Mouse (Mus musculus): Measurements from ENCODE around the gene Ccdc84. TPM values are rescaled to one million over a fixed set of nuclear protein-coding genes. Genes with fewer than 3 reads are reported as not detected.
A peak's percentile ranks its signal among the peaks of the same experiment; 100 is the strongest.
"Not testable (repeated sequence)": the region's sequence is repeated elsewhere in the genome, so short reads cannot be mapped to it uniquely, and the experiment has no call there.

The Ccdc84 gene
- 10 to 100 TPM; 20.3 to 27.3 TPM for polyA plus RNA-seq (2017; shearing (Covaris generic))

DNA sequence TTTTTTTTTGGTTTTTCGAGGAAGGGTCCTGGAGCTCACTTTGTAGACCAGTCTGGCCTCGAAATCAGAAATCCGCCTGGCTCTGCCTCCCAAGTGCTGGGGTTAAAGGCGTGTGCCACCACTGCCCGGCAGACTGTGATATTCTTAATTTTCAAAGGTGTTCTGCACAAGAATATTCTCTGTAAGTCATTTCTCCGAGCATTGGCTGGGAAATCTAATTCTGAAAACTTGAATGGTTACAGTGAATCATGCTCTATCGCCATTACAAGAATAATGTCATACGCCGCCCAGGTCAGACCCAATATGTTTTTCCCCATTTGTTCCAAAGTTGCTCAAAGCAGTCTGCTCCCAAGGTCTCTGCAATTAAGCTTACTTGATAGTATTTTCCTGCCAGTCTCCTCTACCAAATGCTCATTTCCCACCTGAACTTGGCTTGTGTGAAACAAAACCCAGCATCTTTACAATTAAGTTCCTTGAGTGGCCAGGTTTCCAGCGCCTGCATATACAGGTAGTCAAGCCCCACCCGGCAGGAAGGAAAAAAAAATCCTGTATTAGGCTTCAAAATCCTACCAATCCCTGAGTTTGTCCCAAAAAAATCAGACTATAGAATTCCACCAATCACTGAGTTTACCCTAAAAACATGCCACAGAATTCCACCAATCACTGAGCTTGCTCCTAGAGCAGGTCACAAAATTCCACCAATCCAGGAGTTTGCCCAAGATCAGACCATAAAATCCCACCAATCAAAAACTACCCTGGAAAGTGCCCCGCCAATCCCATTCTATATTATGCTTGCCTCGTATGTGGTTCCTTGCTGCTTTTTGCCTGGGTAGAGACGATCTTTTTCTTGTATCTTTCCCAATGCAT, at the start of gene Ccdc84:
Gene Ccdc84, minus strand, starts transcription at position 51 of the 867 bp plus-strand sequence.
- no peak for ATAC-seq

GRCm38 (mm10) chr9:44461950-44462349, 43.6 kb upstream of the Ccdc84 start:
- ATAC-seq, result no peak

DNA sequence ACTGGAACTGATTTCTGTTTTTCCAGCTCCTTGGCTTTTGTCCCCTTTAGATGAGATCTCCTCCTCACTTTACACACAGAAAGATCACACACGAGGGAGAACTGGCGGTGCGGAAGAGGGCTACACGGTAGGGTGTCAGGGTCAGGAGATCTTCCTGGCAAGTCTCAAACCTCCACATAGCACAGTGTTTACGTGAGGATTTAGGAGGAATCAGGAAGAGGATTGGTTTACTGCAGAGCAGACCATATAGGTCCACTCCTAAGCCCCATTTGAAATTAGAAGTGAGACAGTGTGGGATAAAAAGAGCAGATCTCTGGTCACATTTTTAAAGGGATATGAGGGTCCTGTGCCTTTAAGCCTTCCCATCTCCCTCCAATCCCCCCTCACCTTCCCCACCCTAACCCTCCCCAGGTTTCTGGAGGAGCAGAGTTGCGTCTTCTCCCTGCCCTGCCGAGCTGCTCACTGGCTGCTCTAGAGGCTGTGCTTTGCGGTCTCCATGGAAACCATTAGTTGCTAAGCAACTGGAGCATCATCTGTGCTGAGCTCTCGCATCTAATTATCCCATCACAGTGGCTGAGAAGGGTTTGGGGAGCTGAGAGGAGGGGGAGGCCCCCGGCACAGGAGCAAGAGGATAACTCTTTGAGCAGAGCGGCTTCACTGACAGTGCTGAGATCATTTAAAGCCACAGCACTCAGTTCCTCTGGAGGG, 38.8 kb upstream of the Ccdc84 start:
- ATAC-seq, result no peak

GRCm38 (mm10) chr9:44454891-44455220, 36.5 kb upstream of the Ccdc84 start, which contains the start of gene Upk2:
Gene Upk2, minus strand, starts transcription at chr9:44454976.
- no peak for ATAC-seq

GRCm38 (mm10) chr9:44454132-44454890, 35.9 kb upstream of the Ccdc84 start:
- no peak for ATAC-seq

GRCm38 (mm10) chr9:44450387-44450786, 32.0 kb upstream of the Ccdc84 start:
- ATAC-seq, result no peak

GRCm38 (mm10) chr9:44444402-44445025, 26.1 kb upstream of the Ccdc84 start:
- not testable (repeated sequence) for ATAC-seq

DNA sequence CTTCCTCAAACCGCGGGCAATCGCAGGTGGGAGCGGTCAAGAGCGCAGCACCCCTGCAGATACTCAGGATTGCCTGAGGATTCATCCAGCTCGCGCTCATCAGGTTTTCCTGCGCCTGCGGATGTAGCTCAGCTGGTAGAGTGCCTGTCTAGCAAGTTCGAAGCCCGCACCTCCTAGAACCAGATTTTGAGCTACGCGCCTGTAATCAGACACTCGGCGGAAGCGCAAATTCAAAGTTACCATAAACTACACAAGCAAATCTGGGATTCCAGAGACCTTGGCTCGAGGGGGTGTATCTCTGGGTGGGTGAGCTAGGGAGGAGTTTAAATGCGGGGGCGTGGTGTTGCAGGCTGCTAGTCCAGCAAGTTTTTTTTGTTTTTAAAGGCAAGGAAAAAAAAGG, 22.6 kb upstream of the Ccdc84 start, which contains the start of gene Foxr1:
Gene Foxr1, minus strand, starts transcription at position 176 of the 400 bp plus-strand sequence.
- no peak for ATAC-seq

GRCm38 (mm10) chr9:44435747-44436146, 17.4 kb upstream of the Ccdc84 start:
- no peak for ATAC-seq

DNA sequence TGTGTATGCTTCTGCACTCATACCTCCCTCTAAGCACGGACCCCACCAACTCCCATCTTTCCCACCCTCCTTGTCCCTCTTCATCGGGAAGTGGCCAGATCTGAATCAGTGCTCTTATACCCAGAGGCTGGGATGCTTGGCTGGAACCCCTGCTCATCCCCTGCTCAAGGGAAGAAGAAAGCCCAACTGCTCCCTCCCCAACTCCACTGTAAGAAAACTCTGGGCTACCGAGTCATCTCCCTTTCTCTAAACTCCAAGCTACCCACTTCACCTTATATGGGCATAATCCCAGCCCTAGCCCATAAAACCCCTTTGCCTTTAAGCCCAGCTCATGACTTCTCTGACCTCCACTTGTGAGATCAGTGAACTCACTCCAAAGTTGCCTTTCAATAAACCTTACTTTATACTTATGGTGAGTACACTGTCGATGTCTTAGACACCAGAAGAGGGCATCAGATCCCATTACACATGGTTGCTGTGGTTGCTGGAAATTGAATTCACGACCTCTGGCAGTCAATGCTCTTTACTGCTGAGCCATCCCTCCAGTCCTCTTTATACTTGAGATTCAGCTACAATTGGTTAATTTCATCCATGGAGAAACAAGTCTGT, 14.3 kb upstream of the Ccdc84 start:
- ATAC-seq, result no peak

- no peak for ATAC-seq
Measured at GRCm38 (mm10) chr9:44423576-44423975, 5.2 kb upstream of the Ccdc84 start.

DNA sequence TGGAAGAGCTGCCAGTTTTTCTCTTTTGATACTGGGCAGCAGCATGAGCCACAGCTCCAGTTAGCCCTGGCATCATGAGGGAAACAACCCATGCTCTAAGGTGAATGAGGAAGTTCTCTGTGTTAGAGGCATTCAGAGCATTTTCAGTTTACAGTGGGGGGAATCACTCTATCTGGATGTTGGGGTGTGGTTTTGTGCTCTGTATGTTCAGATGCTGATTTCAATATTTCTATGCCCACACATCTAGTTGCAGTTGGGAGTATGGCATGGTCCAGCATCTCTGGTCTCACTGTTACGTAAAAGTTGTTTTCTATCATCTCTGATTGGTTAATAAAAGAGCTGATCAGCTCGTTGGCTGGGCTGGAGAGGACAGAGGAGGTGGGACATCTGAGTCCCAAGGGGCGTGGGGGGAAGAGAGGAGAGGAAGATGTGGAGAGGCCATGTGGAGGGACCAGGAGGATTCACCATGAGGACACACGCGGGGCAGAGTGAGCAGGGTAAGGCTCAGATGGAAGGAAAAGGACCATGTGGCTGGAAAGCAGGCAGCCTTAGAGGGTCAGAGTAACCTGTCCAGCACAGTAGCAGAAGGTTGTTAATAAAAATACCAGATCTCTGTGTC, 2.0 kb upstream of the Ccdc84 start:
- no peak for ATAC-seq

GRCm38 (mm10) chr9:44419730-44420129, 1.4 kb upstream of the Ccdc84 start:
- ATAC-seq, result not testable (repeated sequence)

DNA sequence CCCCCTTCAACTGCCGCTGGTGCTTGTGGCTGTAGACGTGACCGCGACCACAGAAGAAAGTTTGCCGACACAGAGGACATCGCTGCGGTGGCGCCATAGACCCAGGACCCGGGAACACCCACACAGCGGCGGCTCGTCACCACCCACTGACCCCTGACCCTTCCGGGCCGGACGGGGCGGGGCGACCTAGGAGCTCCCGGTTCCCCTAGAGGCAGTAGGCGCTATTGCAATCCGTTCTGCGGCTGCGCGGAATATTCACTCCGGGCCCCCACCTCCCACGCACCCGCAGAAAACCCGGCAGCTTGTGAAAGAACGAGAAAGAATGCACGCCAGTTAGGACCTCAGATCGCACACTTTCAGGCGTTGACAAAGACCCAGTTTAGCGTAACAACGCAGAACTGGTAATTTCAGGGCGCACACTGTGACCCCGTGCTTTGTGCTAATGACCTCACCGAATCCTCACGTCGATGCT, 441 bp downstream of the Ccdc84 start:
- peak; percentile 80 for ATAC-seq

DNA sequence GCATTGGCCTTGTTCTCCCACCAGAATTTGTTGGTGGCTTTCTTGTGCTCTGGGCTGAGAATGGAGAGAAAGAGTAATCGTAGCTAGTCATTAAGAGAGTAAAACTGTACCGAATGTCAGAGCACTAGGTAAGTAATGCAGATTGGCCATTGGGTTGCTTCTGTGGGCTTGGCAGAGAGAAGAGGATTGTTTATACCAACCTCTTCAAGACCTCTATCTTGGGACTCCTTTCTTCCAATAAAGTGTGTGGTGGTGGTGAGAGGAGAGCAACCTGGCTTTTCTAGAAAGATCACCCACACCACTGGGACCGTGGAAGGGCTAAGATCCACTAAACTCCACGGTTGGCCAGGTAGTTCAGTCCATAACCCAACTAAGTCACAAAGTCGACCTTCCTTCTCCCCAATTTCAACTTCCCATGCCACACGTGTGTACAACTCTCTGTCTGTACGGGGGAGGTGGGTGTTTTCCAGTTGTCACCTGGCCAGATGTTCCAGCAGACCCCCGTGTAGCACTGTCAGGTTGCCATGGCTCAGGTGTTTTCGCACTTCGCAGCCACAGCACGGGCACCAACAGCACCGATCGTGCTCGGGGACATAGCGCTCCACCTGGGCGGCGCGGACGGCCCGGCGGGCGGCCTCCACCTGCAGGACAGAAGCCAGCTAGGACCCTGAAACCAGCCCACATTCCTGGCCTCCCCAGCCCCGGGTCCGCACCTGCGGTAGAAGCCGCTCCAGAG, 1.0 kb downstream of the Ccdc84 start:
- no peak for ATAC-seq

GRCm38 (mm10) chr9:44412781-44413180, 5.6 kb downstream of the Ccdc84 start:
- no peak for ATAC-seq

- peak; percentile 33 for ATAC-seq
Measured at GRCm38 (mm10) chr9:44412306-44412705, 6.1 kb downstream of the Ccdc84 start.

DNA sequence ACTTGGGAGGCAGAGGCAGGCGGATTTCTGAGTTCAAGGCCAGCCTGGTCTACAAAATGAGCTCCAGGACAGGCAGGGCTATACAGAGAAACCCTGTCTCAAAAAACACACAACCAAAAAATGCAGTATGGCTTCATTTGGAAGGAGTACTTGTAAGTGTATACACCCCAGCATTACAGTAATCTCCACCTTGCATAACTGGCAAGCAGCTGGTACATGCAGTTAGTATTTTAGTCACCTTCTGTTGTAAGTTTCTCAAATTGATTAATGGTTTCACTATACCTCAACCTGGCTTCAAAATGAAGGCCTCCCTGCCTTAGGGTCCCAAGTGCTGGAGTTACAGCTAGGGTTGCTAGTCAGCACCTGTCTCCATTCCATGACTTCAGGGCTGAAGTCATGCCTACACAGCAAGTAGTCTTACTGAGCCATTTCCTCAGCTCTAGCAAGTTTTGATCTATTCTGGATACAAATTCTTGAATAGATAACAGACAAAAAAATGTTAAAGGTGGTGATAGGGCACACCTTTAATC, 6.7 kb downstream of the Ccdc84 start:
- ATAC-seq, result no peak

DNA sequence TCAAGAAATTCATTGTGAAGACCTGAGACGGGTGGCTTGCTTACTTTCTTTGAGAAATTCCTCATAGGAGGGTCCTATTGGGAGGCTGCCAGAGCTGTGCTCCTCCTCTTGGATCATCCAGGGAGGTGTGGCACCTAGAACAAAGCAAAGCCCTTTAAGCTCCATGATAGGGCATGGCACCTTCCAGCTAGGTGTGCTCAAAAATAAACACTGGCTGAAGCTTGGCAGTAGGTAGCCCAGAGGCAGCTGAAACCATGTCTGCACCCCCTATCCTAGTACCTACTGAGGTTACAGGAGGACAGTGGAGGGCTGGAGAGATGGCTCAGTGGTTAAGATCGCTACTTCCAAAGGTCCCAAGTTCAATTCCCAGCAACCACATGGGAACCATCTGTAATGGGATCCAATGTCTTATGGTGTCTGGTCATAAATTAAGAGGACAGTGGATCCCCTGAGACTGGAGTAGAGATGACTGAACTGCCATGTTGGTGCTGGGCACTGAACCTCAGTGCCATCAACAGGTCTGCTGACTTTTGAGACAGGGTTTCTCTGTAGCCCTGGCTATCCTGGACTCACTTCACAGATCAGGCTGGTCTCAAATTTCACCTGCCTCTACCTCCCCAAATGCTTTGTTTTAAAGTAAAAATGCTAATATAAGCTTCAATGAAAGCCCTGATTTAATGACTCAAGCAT, 7.6 kb downstream of the Ccdc84 start:
- ATAC-seq, result no peak

DNA sequence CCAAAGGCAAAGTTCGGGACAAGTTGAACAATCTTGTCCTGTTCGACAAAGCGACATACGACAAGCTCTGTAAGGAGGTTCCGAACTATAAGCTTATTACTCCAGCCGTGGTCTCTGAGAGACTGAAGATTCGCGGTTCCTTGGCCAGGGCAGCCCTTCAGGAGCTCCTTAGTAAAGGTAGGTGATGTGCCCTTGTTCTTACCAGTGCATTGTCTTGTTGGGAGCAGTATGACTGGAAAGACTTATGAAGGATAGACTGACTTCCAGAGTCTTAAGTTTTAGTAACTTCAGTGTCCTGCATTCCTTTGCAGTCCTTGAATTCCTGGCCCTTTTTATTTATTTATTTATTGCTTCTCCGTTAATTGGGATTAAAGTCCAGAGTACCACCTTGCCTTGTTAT, 9.7 kb downstream of the Ccdc84 start:
- not testable (repeated sequence) for ATAC-seq
